Mouse (Mus musculus) midbrain, embryonic 13.5 days (tissue): Measurements from ENCODE around the gene Plscr1. TPM values are rescaled to one million over a fixed set of nuclear protein-coding genes. Genes with fewer than 3 reads are reported as not detected.

Source experiments
- ATAC-seq: fragments of 200-750 bp; cut with Nextera tagmentation; 2 replicates; pipeline ENCODE4 v1.8.0; 2017; ENCODE audit warnings: mild to moderate bottlenecking, moderate TSS enrichment, moderate library complexity
- H3K27ac ChIP-seq: fragments of 300-500 bp; sonication (generic); 2 replicates; pipeline ENCODE4 v1.5.1; 2015; ENCODE audit warnings: inconsistent platforms, mild to moderate bottlenecking, moderate library complexity
- H3K27me3 ChIP-seq: fragments of 300-500 bp; sonication (generic); 2 replicates; pipeline ENCODE4 v1.6.1; 2015; ENCODE audit warnings: mild to moderate bottlenecking, inconsistent platforms
- H3K36me3 ChIP-seq: fragments of 300-500 bp; sonication (generic); 2 replicates; pipeline ENCODE4 v1.6.1; 2015; ENCODE audit warnings: mild to moderate bottlenecking, inconsistent platforms
- H3K4me1 ChIP-seq: fragments of 300-500 bp; sonication (generic); replicated peaks from 2 replicates; pipeline ENCODE4 v1.6.1; 2015; ENCODE audit warnings: inconsistent platforms
- H3K4me2 ChIP-seq: fragments of 300-500 bp; sonication (generic); replicated peaks from 2 replicates; pipeline ENCODE4 v1.6.1; 2015; ENCODE audit warnings: moderate library complexity, mild to moderate bottlenecking, inconsistent platforms
- H3K4me3 ChIP-seq: fragments of 300-500 bp; sonication (generic); replicated peaks from 2 replicates; pipeline ENCODE4 v1.5.1; 2015; ENCODE audit warnings: mild to moderate bottlenecking, inconsistent platforms
- H3K9ac ChIP-seq: fragments of 300-500 bp; sonication (generic); replicated peaks from 2 replicates; pipeline ENCODE4 v1.6.1; 2015; ENCODE audit warnings: mild to moderate bottlenecking, inconsistent platforms
- H3K9me3 ChIP-seq: fragments of 300-500 bp; sonication (generic); 2 replicates; pipeline ENCODE4 v1.6.1; 2016; ENCODE audit warnings: mild to moderate bottlenecking, inconsistent platforms
- WGBS: fragments of 180-500 bp; shearing (Covaris S2); methylation state at CpG from one replicate; pipeline ENCODE4 v1.1.7; 2015; 5-methylcytosine and 5-hydroxymethylcytosine counted together
- polyA plus RNA-seq: library from polyadenylated mRNA; unstranded; fragments of >200 nt; fragmentation: Nextera tagmentation; extraction: Ambion mirVana; gene quantifications from 2 replicates; pipeline ENCODE4 v1.2.1, GENCODE M21; 2015

Gene Plscr1
- polyA plus RNA-seq, 1 experiment from 2014 or later = 11.6 TPM

DNA sequence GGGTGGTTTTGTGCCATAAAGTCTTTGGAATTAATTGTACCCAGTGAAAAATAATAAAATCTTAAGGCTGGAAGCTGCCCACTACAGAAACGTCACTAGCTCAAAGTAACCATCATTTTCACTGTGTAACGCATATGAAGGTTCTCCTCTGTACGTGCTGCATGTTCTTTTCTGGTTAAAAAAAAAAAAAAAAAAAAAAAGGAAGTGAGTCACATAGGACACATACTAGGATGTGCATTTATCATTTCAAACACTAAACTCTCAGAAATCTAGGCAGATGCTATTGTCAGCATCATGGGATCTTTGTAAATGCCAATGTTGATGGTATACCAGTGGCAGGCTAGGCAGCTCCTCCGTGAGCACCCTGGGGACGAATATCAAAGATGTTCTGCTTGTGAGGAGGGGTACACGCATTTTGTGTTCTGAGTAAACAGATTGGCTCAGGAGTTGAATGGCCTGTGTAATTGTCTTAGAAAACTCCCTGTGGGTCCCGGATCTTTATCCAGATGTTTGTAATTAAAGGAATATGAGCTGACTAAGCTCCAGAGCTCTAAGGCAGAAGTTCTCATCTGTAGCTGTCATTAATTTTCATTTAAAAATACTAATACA lies 33.1 kb downstream of the Plscr1 start:
- H3K4me1 ChIP-seq = 0 out of 2 replicates have a peak, but pooled peaks cover 5% of the 10 kb centered on the region
- H3K9me3 ChIP-seq = no peaks in the 10 kb centered on the region
- H3K27ac ChIP-seq = no peak overlapping the region
- no peaks in the 10 kb centered on the region for H3K36me3 ChIP-seq
- no peak overlapping the region for H3K4me2 ChIP-seq
- no peaks in the 10 kb centered on the region for H3K27me3 ChIP-seq
- no peak overlapping the region for H3K9ac ChIP-seq
- 40% methylated on average over 7 of the region's 7 CpGs for WGBS
- H3K4me3 ChIP-seq = no peak overlapping the region
- ATAC-seq = 0 out of 2 replicates have a peak, but pooled peaks have one; percentile 37

DNA sequence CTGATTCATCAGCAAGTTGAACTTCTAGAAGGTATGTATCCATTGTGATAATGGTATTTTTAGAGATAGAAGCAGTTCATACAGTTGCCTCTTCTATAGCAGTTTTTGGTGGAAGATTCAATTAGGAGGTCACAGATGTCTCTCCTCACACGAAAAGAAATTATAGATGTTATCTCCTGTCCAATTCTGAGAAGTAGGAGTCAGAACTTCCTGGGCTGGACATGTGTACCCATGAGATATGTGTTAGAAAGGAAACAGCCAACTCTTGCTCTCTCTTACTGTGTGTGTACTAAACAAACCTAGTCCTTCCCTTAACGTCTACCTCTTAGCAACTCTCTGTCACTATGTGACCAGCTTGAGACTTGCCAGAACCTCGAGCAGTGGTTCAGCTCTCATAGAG lies 40.1 kb downstream of the Plscr1 start:
- Histone ChIP-seq H3K27me3 (no peaks in the 10 kb centered on the region), H3K4me1 (no peaks in the 10 kb centered on the region), H3K27ac (no peak overlapping the region), H3K4me2 (no peak overlapping the region), H3K4me3 (no peak overlapping the region), H3K9ac (no peak overlapping the region), H3K9me3 (no peaks in the 10 kb centered on the region), H3K36me3 (no peaks in the 10 kb centered on the region)
- 82% methylated on average over 3 of the region's 3 CpGs for WGBS
- ATAC-seq = no peak

DNA sequence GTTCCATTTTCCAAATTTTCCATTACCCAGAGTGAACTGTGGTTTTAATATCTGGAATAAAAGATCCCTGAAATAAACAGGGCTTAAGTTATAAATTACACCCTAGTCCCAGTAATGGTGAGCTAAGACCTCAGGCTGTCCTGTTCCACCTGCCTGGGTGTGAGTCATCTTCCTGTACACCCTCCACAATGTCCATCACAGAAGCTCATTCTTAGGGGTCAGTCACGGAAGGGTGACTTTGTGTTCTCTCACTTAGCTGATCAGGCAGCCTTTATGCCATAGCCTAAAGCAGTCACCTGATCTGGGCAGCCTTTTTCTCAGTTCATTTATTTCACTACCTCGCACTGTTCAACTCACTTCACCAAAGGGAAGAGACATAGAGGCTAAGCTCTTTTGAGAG lies 42.6 kb downstream of the Plscr1 start:
- H3K9me3 ChIP-seq = no peaks in the 10 kb centered on the region

DNA sequence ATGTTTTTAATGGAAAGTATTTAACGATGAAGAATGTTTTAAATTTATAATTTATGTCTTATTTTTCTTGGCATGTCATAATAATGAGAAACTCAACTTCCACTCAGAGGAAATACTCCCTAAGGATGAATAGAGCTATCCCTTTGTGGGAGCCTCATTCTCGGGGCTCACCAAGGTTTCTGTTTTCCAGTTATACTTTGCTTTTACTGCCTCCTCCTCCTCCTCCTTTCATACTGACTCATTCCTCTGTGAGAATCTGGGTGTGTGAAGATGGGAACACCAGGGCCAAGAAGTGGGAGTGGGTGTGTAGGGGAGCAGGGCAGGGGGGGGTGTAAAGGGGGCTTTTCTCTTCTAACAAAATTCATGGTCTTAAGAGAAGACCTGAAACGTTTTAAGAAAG lies 43.4 kb downstream of the Plscr1 start:
- no peaks in the 10 kb centered on the region for H3K4me1 ChIP-seq
- H3K9ac ChIP-seq = no peak overlapping the region
- H3K4me3 ChIP-seq = no peak overlapping the region
- H3K9me3 ChIP-seq = no peaks in the 10 kb centered on the region
- no peaks in the 10 kb centered on the region for H3K36me3 ChIP-seq
- H3K27me3 ChIP-seq = no peaks in the 10 kb centered on the region
- no peak overlapping the region for H3K27ac ChIP-seq
- H3K4me2 ChIP-seq = no peak overlapping the region
- ATAC-seq = no peak
- WGBS = 69% methylated on average over 3 of the region's 3 CpGs

More for the DNA sequence above, 42.6 kb downstream of the Plscr1 start:
- 60% methylated on average over 2 of the region's 2 CpGs for WGBS
- no peak for ATAC-seq
- H3K27ac ChIP-seq = no peak overlapping the region
- no peaks in the 10 kb centered on the region for H3K36me3 ChIP-seq
- no peak overlapping the region for H3K9ac ChIP-seq
- no peaks in the 10 kb centered on the region for H3K4me1 ChIP-seq
- H3K27me3 ChIP-seq = no peaks in the 10 kb centered on the region
- no peak overlapping the region for H3K4me3 ChIP-seq
- H3K4me2 ChIP-seq = no peak overlapping the region

DNA sequence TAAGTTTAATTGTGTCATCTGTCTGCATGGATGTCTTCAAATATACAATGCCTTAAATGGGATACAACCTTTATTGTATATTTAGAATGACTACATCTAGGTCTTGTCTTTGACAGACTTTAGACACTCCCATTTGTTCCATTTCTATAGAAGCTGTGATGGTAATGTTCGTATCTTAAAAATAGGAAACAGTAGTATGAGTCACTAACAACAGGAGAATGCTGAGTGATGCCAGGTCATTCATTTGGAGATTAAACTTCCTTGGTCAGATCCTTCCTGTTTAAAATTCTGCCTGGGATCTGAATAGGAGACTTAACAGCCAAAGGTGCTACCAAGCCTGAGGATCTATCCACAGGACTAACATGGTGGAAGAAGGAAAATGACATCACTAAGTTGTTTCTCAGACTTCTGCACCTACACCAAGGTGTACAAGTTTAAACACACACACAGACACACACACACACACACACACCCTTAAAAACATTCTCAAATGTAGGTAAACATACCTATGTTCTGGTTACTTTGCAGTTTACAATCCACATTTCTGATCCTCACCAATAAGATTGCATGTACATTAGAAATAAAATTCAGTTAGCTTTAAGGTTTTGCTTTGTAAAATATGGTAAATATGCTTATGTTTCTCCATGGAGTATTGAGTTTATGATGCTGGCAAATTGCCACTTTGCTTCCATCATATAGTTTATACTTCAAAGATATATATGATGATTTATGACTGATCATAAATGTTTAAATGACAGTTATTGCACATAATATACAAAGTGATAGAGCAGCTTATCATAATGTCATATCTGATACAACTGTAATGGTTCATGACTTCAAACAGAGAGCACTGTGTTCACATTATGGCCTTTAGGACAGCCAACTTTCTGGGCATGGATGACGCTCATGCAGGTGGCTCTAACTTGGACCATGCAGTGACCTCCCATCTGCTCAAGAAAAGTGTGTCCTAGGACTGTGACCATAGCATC lies 44.3 kb downstream of the Plscr1 start:
- Histone ChIP-seq H3K27me3 (no peaks in the 10 kb centered on the region), H3K4me2 (no peak overlapping the region), H3K4me1 (no peaks in the 10 kb centered on the region), H3K27ac (no peak overlapping the region), H3K36me3 (no peaks in the 10 kb centered on the region), H3K9me3 (no peaks in the 10 kb centered on the region), H3K9ac (no peak overlapping the region), H3K4me3 (no peak overlapping the region)
- no peak for ATAC-seq
- 89% methylated on average over 2 of the region's 2 CpGs for WGBS

DNA sequence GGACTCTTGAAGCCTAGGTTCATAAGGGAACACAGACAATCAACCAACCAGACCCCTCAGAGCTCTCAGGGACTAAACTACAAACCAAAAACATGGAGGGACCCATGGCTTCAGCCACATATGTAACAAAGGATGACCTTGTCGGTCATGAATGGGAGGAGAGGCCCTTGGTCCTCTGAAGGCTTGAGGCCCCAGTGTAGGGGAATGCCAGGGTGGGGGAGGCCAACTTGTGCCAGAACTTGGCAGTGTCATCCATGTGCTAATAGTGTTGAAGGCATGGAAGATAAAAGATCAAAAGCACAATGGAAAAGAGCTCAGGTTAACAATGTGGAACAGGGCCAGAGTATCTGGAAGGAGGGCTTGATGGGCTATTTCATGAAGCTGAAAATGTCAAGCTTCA lies 48.7 kb downstream of the Plscr1 start:
- WGBS = 57% methylated on average over 1 of the region's 1 CpGs
- ATAC-seq = no peak

DNA sequence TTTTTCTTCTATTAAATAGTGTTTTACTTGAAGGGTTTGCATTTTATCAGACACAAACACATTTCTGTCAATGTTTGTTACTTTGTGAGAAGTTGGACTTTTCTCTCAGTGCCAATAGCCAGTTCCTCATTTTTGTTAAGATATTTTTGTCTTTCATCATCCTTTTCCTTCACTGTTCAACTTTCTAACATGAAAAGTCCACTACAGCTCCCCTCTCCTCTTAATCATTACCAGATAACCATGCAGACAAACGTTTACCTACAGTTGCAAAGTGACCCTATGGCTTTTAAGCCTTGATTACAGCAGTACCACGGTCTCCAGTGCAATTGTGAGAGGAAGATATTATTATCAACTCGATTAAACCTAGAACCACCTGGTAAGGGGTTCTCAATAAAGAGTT lies 51.7 kb downstream of the Plscr1 start:
- H3K4me2 ChIP-seq = no peak overlapping the region
- no peak overlapping the region for H3K27ac ChIP-seq
- no peaks in the 10 kb centered on the region for H3K4me1 ChIP-seq
- WGBS = 77% methylated on average over 3 of the region's 3 CpGs
- H3K36me3 ChIP-seq = no peaks in the 10 kb centered on the region
- ATAC-seq = no peak
- H3K27me3 ChIP-seq = no peaks in the 10 kb centered on the region
- H3K9me3 ChIP-seq = no peaks in the 10 kb centered on the region
- no peak overlapping the region for H3K9ac ChIP-seq
- H3K4me3 ChIP-seq = no peak overlapping the region

More for the DNA sequence above, 48.7 kb downstream of the Plscr1 start:
- no peaks in the 10 kb centered on the region for H3K27me3 ChIP-seq
- no peak overlapping the region for H3K27ac ChIP-seq
- no peak overlapping the region for H3K4me3 ChIP-seq
- no peaks in the 10 kb centered on the region for H3K4me1 ChIP-seq
- no peaks in the 10 kb centered on the region for H3K9me3 ChIP-seq
- H3K4me2 ChIP-seq = no peak overlapping the region
- no peaks in the 10 kb centered on the region for H3K36me3 ChIP-seq
- no peak overlapping the region for H3K9ac ChIP-seq

DNA sequence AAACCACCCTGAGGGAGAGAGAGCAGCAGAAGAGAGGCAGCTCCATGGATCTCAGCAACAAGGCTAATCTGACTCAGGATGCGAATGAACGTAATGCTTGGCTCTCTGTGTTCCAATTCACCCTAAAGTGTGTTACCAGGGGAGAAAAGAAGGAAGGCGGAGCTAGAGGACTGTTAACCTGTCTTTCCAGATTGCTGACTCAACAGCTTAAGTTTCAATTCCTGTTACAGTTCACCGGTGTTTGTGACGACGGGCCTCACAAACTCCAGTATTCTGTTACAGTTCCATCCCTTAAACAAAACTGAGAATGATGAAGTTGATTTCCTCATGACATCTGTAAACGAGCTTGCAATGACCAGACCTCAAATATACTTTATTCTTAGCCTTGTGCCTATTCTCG lies 55.5 kb downstream of the Plscr1 start:
- no peaks in the 10 kb centered on the region for H3K4me1 ChIP-seq
- no peak overlapping the region for H3K4me2 ChIP-seq
- H3K9me3 ChIP-seq = no peaks in the 10 kb centered on the region
- no peak overlapping the region for H3K9ac ChIP-seq
- no peaks in the 10 kb centered on the region for H3K27me3 ChIP-seq
- H3K27ac ChIP-seq = no peak overlapping the region
- H3K36me3 ChIP-seq = no peaks in the 10 kb centered on the region
- ATAC-seq = no peak
- no peak overlapping the region for H3K4me3 ChIP-seq
- WGBS = 77% methylated on average over 8 of the region's 8 CpGs

DNA sequence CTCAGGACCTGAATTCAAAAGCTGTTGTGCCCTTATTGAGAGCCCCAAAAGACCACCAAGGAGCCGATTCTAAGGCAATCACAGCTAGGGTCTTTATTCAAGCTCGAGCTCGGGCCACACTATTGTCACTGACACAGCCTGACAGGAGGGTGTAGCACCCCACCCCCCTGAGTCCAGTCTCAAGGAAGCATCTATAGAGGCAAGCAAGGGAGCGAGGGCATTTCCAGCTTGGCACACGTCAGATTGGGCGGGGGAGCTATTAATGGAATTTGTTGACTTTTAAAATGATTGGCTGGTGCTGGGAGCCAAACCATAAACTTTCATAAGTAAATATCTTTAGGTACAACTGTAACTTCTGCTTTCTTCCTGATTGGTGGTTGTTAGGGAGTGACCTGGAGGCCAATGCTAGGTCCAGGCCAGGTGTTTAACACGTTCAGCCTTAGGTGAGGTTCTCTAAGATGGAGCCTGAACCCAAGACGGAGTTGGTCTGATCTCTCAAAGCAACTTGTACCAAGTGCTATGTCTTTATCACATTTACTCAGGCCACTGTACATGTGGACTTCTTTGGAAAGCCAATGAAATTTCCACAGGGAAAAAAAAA lies 56.2 kb downstream of the Plscr1 start:
- Histone ChIP-seq H3K9me3 (no peaks in the 10 kb centered on the region), H3K4me2 (no peak overlapping the region), H3K36me3 (no peaks in the 10 kb centered on the region), H3K4me1 (no peaks in the 10 kb centered on the region), H3K27ac (no peak overlapping the region), H3K9ac (no peak overlapping the region), H3K27me3 (no peaks in the 10 kb centered on the region), H3K4me3 (no peak overlapping the region)
- no peak for ATAC-seq
- 58% methylated on average over 8 of the region's 8 CpGs for WGBS

DNA sequence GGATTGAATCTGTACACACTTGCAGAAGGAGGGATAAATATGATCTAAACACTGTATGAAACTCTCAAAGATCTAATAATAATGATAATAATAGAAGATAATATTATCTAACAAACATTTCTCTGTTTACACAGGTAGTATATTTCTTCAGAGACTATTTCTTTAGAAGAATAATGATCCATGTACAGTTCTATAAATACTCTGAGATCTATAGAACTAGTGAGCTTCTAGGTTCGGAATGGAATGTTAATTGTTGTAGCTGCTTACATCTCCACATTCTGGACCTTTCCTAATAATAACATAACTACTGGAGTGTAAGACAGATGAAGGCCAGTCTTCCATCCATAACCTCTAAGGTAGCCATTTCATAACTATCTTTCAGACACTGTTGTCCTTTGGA lies 59.5 kb downstream of the Plscr1 start, which contains the start of gene 1700057G04Rik:
TSS of gene 1700057G04Rik (plus strand) at position 301 of the 400 bp plus-strand sequence.
- ATAC-seq = no peak
- WGBS = 91% methylated on average over 1 of the region's 1 CpGs
- Histone ChIP-seq H3K4me2 (no peak within 1 kb of the TSS), H3K36me3 (no peaks in the 10 kb centered on the region), H3K27me3 (no peaks in the 10 kb centered on the region), H3K9ac (no peak within 1 kb of the TSS), H3K27ac (no peak within 1 kb of the TSS), H3K4me1 (no peaks in the 10 kb centered on the region), H3K9me3 (no peaks in the 10 kb centered on the region), H3K4me3 (no peak within 1 kb of the TSS)

DNA sequence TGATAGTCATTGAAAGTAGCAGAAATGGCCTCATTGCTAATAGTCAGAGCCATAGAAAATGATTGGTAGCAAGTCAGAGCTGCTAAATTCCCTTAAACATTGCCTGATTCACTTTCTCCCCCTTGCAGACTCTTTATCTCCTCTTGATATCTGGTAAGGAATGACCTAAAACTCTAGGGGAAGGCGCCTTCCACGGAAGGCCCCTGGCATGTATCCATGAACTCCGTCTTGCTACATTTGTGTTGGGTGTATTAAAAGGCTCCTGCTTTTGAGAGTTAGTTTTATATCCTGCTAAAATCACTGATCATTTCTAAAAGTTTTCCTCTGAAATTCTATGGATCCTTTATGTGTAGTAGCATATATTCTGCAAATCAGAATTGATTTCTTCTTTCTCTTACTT lies 67.2 kb downstream of the Plscr1 start:
- Histone ChIP-seq H3K4me3 (no peak overlapping the region), H3K4me1 (no peaks in the 10 kb centered on the region), H3K27me3 (no peaks in the 10 kb centered on the region), H3K9ac (no peak overlapping the region), H3K27ac (no peak overlapping the region), H3K4me2 (no peak overlapping the region), H3K36me3 (no peaks in the 10 kb centered on the region), H3K9me3 (no peaks in the 10 kb centered on the region)
- WGBS = 93% methylated on average over 3 of the region's 3 CpGs
- no peak for ATAC-seq
